ENCODE assay signal across 2 mouse cellular contexts in genomic region chr1:93825105-93825674, GRCm38 (mm10).
TF ChIP-seq lines count a peak whose summit lies in the region.

No protein-coding gene starts in this region.

TF ChIP-seq in C2C12, 6 proteins besides CTCF, POLR2A, EP300 and RAD21 (continued from another document):
- peak; percentile 16 for TF ChIP-seq MYOD1 (IDR thresholded peaks at IDR 0.05; ENCODE audit: control insufficient read depth, insufficient read length, low read depth)
- TF ChIP-seq MYOG (IDR thresholded peaks at IDR 0.05; ENCODE audit: control insufficient read depth, extremely low read depth, insufficient read length) = no peak

TF ChIP-seq in myocyte, 11 proteins besides CTCF, POLR2A, EP300 and RAD21 (continued from another document):
- TF ChIP-seq SRF (IDR thresholded peaks at IDR 0.05; ENCODE audit: control insufficient read depth, insufficient read length, low read depth) (peak; percentile 96), USF1 (IDR thresholded peaks at IDR 0.05; ENCODE audit: low read depth) (no peak), POLR2AphosphoS2 (IDR thresholded peaks at IDR 0.05; ENCODE audit: insufficient read length, low read depth) (peak; percentile 97), MYOD1 (IDR thresholded peaks at IDR 0.05; ENCODE audit: control insufficient read depth in 1 of 3, insufficient read length in 2 of 3, low read depth in 2 of 3) (peak in 2 of 3 experiments; percentile 51 to 54), MYOG (IDR thresholded peaks at IDR 0.05; ENCODE audit: control insufficient read depth in 1 of 3, insufficient read depth in 1 of 3, insufficient read length in 2 of 3, low read depth in 2 of 3) (peak in 1 of 3 experiments; percentile 4)
